Mouse (Mus musculus) telencephalon, adult 2 months (tissue): ENCODE results near the gene Bcl2a1d.
"Not testable (repeated sequence)": the region's sequence is repeated elsewhere in the genome, so short reads cannot be mapped to it uniquely, and the experiment has no call there.

Experiments
- DNase-seq: peaks from one replicate; pipeline ENCODE4 v3.0.0-alpha.2; 2011; ENCODE audit warnings: low read depth, low spot score

Bcl2a1d gene

GRCm38 (mm10) chr9:88698746-88699145, 33.0 kb downstream of the Bcl2a1d start:
- not testable (repeated sequence) for DNase-seq

- DNase-seq, result not testable (repeated sequence)
Observed at GRCm38 (mm10) chr9:88691307-88691706, 40.4 kb downstream of the Bcl2a1d start.

- DNase-seq, result not testable (repeated sequence)
Observed at GRCm38 (mm10) chr9:88689451-88689850, 42.3 kb downstream of the Bcl2a1d start.

- not testable (repeated sequence) for DNase-seq
Observed at GRCm38 (mm10) chr9:88686719-88687118, 45.0 kb downstream of the Bcl2a1d start.
